Mouse (Mus musculus) mature B cell (primary cell): ENCODE data around the gene Filip1.

Experiments used
- in situ Hi-C: fragments of 300-500 bp; cut with MboI; formaldehyde crosslinking; loops from 2 replicates; pipeline ENCODE4 v1.14.3; 2019

Gene Filip1

GRCm38 (mm10) chr9:79784934-79785793, 227.5 kb downstream of the Filip1 start:
- in situ Hi-C loops = no loop called here

- in situ Hi-C loops = no loop called here
These were observed 228.2 kb downstream of the Filip1 start for GRCm38 (mm10) chr9:79784439-79784838.

- in situ Hi-C loops = no loop called here
These were observed 233.3 kb downstream of the Filip1 start for GRCm38 (mm10) chr9:79779354-79779753.

DNA sequence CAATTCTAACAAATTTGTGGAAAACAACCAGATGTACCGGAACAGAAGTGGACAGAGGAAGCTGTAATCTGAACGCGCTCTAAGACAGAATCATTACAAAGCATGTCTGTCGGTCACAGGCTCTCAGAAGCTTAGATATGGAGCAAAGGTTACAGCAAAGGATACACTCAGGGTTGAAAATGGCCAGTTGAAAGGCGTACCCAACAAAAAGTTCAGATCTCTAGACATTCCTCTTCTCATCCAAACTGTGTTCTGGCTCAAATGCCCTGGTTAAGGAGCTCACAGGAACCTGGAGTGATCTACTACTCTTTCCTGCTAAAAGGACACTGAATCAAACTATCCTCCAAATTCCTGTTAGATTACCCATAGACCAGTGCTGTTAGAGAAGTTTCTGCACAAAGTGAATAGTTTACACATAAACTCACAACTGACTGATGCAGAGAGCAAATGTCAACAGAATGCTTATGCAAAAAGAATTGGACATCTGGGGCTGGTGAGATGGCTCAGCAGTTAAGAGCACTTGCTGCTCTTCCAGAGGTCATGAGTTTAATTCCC, 245.6 kb downstream of the Filip1 start:
- in situ Hi-C loops = no loop called here

- in situ Hi-C loops = no loop called here
These were observed 247.3 kb downstream of the Filip1 start for GRCm38 (mm10) chr9:79765329-79765728.
